Mouse (Mus musculus) hindbrain, embryonic 15.5 days (tissue): ENCODE measurements at regions not wholly inside any gene's neighbourhood (a gene's known extent, or its start where the extent isn't known, plus 50 kb on each side); places are given as distances from the start of the nearest gene placed in this dataset.

Experiments used
- ATAC-seq: fragments of 200-750 bp; cut with Nextera tagmentation; 2 replicates; pipeline ENCODE4 v1.8.0; 2017; ENCODE audit warnings: low read depth, moderate number of reproducible peaks, moderate TSS enrichment; ENCODE audit not compliant: low FRiP score
- H3K27ac ChIP-seq: fragments of 300-500 bp; sonication (generic); replicated peaks from 2 replicates; pipeline ENCODE4 v1.5.1; 2015; ENCODE audit warnings: mild to moderate bottlenecking, inconsistent platforms
- H3K27me3 ChIP-seq: fragments of 300-500 bp; sonication (generic); 2 replicates; pipeline ENCODE4 v1.6.1; 2015; ENCODE audit warnings: control low read depth, inconsistent platforms
- H3K36me3 ChIP-seq: fragments of 300-500 bp; sonication (generic); 2 replicates; pipeline ENCODE4 v1.6.1; 2015; ENCODE audit warnings: control low read depth, inconsistent platforms
- H3K4me1 ChIP-seq: fragments of 300-500 bp; sonication (generic); replicated peaks from 2 replicates; pipeline ENCODE4 v1.6.1; 2015; ENCODE audit warnings: control low read depth, inconsistent platforms
- H3K4me2 ChIP-seq: fragments of 300-500 bp; sonication (generic); 2 replicates; pipeline ENCODE4 v1.6.1; 2015; ENCODE audit warnings: moderate library complexity, mild to moderate bottlenecking, inconsistent platforms
- H3K4me3 ChIP-seq: fragments of 300-500 bp; sonication (generic); 2 replicates; pipeline ENCODE4 v1.5.1; 2015; ENCODE audit warnings: mild to moderate bottlenecking, inconsistent platforms
- H3K9ac ChIP-seq: fragments of 300-500 bp; sonication (generic); 2 replicates; pipeline ENCODE4 v1.6.1; 2015; ENCODE audit warnings: inconsistent platforms
- H3K9me3 ChIP-seq: fragments of 300-500 bp; sonication (generic); 2 replicates; pipeline ENCODE4 v1.6.1; 2016; ENCODE audit warnings: control low read depth, inconsistent platforms
- WGBS: fragments of 180-500 bp; shearing (Covaris S2); methylation state at CpG from one replicate; pipeline ENCODE4 v1.1.7; 2015; 5-methylcytosine and 5-hydroxymethylcytosine counted together

DNA sequence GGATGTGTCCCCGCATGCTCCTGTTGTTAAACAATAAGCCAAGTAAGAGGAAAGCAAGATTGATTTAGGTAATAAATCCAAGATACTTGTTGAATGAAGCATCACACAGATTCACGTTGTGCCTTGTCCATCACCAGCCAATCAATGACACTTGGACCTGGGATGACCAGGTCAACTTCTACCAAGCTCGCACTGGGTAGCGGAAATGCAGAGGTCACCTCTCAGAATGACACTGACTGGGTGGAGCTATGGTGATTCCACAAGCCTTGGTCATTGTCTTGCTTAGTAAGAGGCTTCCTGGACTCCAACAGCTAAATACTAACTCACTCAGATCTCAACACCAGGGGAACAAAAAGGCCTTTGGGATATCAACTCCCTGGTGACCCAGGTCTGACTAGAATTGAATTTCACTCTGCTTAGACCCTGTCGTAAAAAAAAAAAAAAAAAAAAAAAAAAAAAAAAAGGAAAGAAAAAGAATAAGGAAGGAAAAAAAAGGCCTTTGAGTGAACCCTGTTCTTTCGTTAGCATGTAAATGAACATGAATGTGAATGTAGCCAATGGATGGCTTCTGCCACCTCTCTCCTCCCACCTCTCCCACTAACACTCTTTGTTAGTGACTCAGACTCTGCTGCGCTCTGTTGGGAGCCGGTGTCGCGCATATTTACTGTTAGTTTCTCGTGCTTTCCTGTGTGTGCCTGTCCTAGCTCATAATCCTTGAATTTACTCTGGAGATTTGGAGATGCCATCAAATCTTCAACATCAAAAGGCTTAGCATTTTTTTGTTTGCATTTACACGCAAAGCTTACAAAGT, 66.4 kb upstream of the Skap2 start:
- no peak for ATAC-seq
- Histone ChIP-seq H3K27ac (no peak overlapping the region), H3K4me2 (peak overlapping the region; percentile 39), H3K9ac (no peak overlapping the region), H3K9me3 (no peaks in the 10 kb centered on the region), H3K4me3 (no peak overlapping the region), H3K36me3 (no peaks in the 10 kb centered on the region), H3K27me3 (no peaks in the 10 kb centered on the region), H3K4me1 (peaks cover 11% of the 10 kb centered on the region)
- 13% methylated on average over 12 of the region's 12 CpGs for WGBS

DNA sequence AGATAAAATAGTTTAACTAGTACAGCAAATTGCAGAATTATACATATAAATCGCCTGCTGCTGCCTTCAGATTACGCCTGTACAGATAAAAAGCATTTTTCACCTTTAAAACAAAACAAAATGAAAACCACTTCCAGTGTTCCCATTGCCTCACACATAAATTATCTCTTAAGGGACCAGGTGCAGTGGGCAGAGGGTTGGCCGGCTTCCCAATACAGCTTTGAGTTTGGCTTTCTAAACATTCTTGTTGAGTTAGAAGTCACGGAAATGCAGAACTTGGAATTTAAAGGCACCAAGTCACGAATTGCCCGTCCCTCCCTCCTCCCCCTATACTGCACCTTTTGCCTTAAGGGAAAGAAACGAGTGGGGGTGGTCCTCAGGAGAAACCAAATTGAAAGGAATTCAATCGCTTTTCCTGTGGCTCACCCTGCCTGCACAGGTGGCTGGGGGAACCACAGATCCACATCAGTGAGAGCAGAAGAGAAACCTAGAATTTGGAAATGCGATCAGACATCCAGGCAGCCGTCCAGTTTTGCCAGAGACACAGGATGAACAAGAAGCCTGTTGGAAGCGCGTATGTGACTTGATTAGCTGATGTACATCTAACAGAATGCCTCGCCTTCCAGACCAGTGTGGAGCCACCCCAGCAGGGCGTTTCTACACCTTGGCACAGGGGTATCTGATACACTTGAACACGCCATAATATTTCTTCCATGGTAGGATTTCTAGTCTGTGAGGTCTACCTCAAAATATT, 64.0 kb upstream of the Skap2 start:
- no peak for ATAC-seq
- Histone ChIP-seq H3K9me3 (no peaks in the 10 kb centered on the region), H3K9ac (no peak overlapping the region), H3K36me3 (no peaks in the 10 kb centered on the region), H3K4me2 (no peak overlapping the region), H3K27ac (no peak overlapping the region), H3K27me3 (no peaks in the 10 kb centered on the region), H3K4me3 (no peak overlapping the region), H3K4me1 (peaks cover 11% of the 10 kb centered on the region)
- WGBS = 60% methylated on average over 15 of the region's 15 CpGs

DNA sequence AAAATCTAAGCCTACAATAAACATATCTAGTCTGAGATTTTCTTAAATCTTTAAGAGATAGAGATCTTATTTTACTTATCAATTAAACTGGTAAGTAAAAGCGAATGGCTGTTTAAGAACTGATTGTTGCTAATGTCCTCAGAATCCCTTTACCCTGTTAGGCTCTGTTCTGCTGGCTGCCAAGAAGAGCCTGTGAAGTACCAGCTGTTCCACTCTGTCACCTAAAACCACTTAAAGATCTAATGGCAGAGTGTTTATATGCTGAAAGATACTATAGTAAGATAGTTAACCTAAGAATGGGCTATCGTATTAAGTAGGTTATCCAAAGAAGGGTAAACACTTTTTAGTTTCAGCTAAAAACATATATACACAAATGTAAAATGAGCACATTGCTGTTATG, 62.6 kb upstream of the Skap2 start:
- Histone ChIP-seq H3K27me3 (no peaks in the 10 kb centered on the region), H3K27ac (no peak overlapping the region), H3K4me3 (no peak overlapping the region), H3K9ac (no peak overlapping the region), H3K4me1 (peaks cover 11% of the 10 kb centered on the region), H3K4me2 (no peak overlapping the region), H3K9me3 (no peaks in the 10 kb centered on the region), H3K36me3 (no peaks in the 10 kb centered on the region)
- WGBS = 93% methylated on average over 2 of the region's 2 CpGs
- no peak for ATAC-seq

DNA sequence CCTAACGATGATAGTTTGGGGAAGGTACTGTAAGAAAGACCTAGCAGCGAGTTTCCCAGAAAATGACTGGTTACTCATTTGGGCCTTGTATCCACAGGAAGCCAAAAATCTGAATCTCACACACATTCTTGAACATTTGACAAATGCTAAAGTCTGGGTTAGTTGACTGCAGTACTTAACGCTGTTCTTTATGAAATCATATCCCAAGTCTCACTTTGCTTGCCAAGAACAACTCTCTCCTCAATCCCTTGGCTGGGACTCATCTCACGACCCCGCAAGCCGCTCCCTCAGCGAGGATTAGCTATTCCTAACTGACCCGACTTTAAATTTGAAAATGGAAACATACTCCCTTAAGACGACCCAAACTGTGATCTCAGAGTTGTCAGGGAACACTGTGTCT, 54.8 kb upstream of the Skap2 start:
- Histone ChIP-seq H3K4me1 (peaks cover 17% of the 10 kb centered on the region), H3K4me2 (no peak overlapping the region), H3K9me3 (no peaks in the 10 kb centered on the region), H3K4me3 (no peak overlapping the region), H3K9ac (no peak overlapping the region), H3K27me3 (no peaks in the 10 kb centered on the region), H3K27ac (no peak overlapping the region), H3K36me3 (no peaks in the 10 kb centered on the region)
- 84% methylated on average over 9 of the region's 9 CpGs for WGBS
- ATAC-seq = no peak

DNA sequence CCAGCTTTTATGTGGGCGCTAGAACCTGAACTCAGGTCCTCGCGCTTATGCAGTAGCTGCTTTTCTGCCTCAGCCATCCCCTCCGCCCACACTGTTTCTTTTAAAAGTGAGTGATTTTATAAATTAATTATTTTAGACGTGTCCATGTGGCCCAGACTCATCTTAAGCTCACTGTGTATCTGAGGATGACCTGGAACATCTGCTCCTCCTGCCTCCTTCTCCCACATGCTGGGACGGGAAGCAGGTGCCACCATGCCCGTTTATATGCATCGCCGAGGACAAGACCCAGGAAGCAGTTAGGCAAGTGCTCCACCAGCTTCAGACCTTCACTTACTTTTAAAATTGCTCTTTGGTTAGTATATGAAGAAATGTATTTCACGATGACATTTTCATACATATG, 53.3 kb upstream of the Skap2 start:
- ATAC-seq = no peak
- Histone ChIP-seq H3K27me3 (no peaks in the 10 kb centered on the region), H3K27ac (no peak overlapping the region), H3K9ac (no peak overlapping the region), H3K36me3 (no peaks in the 10 kb centered on the region), H3K9me3 (no peaks in the 10 kb centered on the region), H3K4me2 (no peak overlapping the region), H3K4me3 (no peak overlapping the region), H3K4me1 (peaks cover 19% of the 10 kb centered on the region)
- WGBS = 79% methylated on average over 10 of the region's 10 CpGs

DNA sequence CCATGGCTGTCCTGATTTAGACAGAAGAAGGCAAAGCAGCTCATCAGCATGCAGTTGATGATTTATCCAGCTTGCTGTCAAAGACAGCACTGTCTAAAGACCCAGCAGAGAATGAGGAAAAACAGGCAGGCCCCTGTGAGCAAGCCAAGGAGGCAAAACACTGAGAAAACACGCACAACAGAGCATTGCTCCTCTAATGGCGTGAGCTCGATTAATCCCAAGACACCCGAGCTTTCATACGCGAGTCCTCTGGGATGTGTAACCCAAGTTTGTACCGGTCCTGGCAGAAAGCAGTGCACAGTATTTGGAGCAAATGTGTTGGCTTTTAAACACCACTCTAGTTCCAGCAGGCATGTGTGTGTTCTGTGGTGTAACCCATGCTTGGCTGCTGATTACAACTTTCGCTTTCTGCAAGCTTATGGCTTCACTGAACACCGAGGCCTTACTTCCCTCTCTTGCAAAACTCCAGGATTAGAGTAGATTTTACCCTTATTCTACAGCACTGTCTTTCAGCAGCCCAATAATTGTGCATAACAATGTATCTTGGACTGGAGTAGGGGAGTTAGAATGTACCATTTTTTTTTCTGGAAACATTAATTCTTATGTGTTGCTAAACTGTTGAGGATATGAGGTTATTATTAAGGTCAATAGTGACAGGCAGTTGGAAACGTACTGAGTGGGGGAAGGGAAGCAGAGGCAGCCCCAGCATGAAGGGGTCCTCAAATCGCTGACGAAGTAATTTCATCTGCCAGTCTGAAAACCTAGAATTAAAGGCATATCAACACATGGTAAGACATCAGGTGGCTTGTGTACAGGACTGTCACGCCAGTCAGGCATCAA, 52.0 kb upstream of the Skap2 start:
- peak overlapping the region; percentile 12; the same call in 1 of the 2 replicates for H3K4me2 ChIP-seq
- 46% methylated on average over 13 of the region's 13 CpGs for WGBS
- H3K36me3 ChIP-seq = no peaks in the 10 kb centered on the region
- no peaks in the 10 kb centered on the region for H3K27me3 ChIP-seq
- ATAC-seq = peak; percentile 85
- H3K9me3 ChIP-seq = no peaks in the 10 kb centered on the region
- H3K4me3 ChIP-seq = no peak overlapping the region
- H3K9ac ChIP-seq = no peak overlapping the region
- H3K27ac ChIP-seq = peak overlapping the region; percentile 79
- peaks cover 19% of the 10 kb centered on the region for H3K4me1 ChIP-seq
